Mouse (Mus musculus) left cerebral cortex, postnatal 25 days (tissue): ENCODE measurements around the gene Aldh8a1. TPM values are rescaled to one million over a fixed set of nuclear protein-coding genes. Genes with fewer than 3 reads are reported as not detected.
"Not testable (repeated sequence)": the region's sequence is repeated elsewhere in the genome, so short reads cannot be mapped to it uniquely, and the experiment has no call there.

ENCODE experiments used
- DNase-seq, 2 experiments: peaks; one replicate each; pipeline ENCODE4 v3.0.0; 2022; ENCODE audit warnings: low spot score in 2 of 2, mixed read lengths in 1 of 2
- intact Hi-C: fragments of 180-260 bp; cut with DNase I; formaldehyde crosslinking; loops from one replicate; pipeline ENCODE4 v1.15.1; 2025
- total RNA-seq, 2 experiments: library from RNA; stranded (reverse); gene quantifications; 2 replicates each; pipeline ENCODE4 v1.2.3; 2021

Aldh8a1 gene
- total RNA-seq, 2 experiments from 2014 or later: 0.25 TPM

DNA sequence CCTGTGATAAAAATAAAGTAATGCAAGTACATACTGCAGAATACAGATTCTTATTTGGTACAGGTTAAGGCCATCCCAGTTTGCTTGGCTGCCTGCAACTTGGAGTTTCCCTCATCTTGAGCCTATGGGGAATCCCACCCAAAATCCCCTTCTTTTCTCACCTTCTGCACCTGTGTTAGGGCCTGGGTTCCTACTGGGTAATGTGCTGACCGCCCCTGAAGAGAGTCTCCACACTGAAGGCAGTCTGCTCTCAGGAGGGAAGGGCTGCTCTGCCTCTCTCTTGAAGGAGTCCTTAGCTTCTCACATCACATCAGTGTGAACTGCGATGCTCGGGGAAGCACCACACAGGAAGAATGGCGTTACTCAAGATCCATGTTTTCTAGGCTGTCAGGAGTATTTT, 11.2 kb upstream of the Aldh8a1 start:
- DNase-seq: no peak
- intact Hi-C loops: no loop called here

DNA sequence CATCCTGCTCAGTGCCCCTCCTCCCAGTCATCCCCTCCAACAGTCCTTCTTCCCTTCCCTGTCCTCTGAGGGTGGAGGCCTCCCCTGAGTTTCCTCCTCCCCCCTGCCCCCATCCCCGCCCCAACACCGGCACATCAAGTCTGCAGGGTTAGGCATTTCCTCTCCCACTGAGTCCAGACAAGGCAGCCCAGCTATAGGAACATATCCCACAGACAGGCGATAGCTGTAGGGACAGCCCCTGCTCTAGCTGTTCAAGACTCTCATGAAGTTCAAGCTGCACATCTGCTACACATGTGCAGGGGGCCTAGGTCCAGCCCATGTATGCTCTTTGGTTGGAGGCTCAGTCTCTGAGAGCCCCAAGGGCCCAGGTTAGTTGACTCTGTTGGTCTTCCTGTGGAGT, 10.6 kb upstream of the Aldh8a1 start:
- DNase-seq: no peak
- intact Hi-C loops: no loop called here

DNA sequence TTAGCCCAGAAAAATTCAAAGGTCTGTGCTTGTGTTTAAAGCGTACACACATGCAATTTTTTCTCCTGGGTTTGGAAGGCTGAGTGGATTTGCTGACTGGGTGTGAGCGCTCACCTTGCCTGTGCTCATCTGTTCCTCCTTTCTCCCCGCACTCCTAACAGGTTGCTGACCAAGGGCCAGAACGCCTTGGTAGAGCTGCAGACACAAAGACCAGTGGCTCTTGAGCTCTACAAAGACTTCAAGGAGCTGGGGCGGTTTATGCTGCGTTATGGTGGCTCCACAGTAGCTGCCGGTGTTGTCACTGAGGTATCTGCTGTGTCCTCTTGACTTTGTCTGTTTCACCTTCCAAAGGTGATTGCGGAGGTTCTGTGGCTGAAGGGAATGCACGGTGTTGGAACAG, 9.6 kb upstream of the Aldh8a1 start:
- DNase-seq: no peak
- intact Hi-C loops: no loop called here

DNA sequence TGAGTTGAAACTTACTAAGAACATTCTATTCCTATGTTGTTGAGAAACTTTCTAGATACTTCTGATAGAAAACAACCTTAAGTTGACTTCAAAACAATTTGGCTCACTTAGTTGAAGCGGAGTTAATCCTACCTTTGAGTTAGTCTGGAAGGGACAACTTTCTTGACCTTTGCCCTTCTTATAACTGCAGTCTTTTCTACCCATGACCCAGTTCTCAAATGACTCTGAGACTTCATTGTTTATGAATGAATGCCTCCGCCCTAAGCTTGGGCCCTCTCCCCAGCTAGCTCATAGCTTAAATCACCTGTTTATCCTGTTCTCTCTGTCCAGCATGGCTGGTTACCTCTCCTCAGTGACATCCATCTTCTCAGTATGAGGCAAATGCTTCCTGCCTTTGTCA, 7.5 kb upstream of the Aldh8a1 start:
- intact Hi-C loops: no loop called here
- no peak for DNase-seq

DNA sequence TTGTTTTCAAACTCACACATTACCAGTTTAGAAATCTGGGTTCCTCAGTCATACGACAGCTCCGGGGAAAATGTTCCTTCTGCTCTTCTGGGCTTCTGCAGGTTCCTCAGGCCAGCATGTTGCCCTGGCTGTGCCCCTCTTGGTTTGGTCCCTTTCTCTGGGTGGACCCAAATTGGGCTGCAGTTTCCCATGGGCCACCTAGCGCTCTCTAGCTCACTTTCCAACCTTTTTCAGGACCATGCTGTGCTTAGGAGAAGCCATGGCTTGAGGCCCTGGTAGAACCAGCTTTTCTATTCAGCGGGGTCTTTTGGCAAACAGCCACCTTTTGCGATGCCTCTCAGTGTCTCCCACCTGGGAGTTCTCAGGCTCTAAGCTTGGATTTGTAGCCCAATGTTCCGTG, 4.8 kb upstream of the Aldh8a1 start:
- DNase-seq: no peak
- intact Hi-C loops: no loop called here

DNA sequence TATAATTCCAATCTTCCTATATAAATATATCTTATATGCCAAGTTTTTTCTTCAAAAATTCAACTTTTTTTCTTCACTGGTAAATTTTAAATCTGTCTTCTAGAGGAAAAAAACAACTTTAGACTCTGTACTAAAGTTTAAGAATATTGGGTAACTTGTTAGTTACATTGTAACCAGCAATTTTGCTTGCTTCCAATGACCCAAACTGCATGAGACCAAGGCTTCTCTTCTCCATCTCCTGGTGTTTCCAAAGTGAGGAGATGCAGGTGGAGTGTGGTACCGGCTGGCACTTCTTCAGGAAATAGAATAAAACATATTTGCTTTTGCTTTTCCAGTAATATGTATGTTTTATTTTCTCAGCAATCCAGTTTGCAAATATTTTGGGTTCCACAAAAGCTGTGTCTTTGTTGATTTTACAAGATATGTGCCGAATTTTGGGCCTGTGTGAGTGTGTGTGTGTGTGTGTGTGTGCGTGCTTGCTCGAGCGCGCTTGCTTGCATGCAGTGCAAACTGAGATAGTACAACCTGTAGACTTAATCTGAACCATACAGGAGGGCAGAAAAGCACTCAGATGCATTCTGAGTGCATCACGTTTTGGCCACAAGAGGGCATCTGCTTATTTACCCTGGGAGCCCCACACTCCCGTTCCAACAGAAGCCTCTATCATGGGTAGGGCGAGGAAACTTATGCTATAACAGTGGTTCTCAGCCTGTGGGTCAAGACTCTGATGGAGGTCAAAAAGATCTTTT, 1.3 kb downstream of the Aldh8a1 start:
- intact Hi-C loops: no loop called here
- peak in 1 of 2 experiments; percentile 35 for DNase-seq

DNA sequence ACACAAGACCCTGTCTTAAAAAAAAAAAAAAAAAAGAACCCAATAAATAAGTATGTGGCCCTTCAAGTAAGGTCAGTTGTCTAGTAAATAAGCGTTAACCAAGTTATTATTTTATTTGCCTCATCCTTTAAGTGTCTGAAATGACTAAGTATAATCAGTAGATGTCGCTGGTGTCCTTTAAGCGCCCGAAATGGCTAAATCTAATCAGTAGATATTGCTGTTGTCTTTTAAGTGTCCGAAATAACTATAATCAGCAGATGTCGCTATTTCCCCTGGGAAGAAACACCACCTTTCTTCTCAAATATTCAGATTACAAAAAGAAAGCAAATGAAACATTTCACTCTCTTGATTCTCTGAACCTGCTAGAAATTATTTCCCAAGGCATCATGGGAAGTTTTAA, 5.8 kb downstream of the Aldh8a1 start:
- peak; percentile 40 to 88 for DNase-seq
- intact Hi-C loops: loop anchor here (1.0 to 10.0 kb wide), 4 partner anchors 82 to 1092 kb away; no protein-coding TSS in a partner anchor

DNA sequence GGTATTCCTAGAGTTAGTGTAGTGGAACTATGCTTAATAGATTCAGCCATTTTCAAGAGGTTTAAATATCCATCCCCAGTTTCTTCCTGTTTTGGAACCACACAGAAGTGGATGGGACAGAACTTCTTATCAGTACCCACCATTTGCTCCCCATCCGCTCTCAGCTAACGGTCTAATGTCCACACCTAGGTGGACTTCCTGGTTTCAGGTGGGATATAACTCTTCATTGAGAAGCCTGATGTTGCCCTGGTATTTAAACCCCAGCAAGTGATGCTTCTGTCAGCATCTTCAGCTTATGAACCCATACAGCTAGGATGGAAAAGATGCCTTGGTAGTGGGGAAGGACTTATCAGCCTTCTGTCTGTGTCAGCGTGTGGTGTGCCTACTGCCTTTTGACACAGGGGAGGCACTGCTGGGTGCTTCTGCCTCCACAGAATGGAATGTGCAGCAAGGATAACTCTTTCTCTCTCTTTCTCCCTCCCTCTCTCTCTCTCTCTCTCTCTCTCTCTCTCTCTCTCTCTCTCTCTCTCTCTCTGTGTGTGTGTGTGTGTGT, 8.1 kb downstream of the Aldh8a1 start:
- intact Hi-C loops: loop anchor here (10.0 kb wide), 1 partner anchor 1090 kb away; no protein-coding TSS in a partner anchor
- DNase-seq: no peak

DNA sequence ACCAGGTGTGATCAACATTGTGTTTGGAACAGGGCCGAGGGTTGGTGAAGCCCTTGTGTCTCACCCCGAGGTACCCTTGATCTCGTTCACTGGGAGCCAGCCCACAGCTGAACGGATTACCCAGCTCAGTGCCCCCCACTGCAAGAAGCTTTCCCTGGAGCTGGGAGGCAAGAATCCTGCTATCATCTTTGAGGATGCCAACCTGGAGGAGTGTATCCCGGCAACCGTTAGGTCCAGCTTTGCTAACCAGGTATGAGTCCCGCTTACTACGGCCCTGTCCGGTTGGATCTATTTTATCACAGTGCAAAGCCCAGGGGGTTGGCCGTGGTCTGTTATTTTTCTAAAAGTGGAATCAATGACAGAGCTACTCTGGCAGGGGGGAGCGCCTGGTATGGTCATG, 12.0 kb downstream of the Aldh8a1 start:
- DNase-seq: no peak
- intact Hi-C loops: loop anchor here (10.0 kb wide), 1 partner anchor 1086 kb away; no protein-coding TSS in a partner anchor

DNA sequence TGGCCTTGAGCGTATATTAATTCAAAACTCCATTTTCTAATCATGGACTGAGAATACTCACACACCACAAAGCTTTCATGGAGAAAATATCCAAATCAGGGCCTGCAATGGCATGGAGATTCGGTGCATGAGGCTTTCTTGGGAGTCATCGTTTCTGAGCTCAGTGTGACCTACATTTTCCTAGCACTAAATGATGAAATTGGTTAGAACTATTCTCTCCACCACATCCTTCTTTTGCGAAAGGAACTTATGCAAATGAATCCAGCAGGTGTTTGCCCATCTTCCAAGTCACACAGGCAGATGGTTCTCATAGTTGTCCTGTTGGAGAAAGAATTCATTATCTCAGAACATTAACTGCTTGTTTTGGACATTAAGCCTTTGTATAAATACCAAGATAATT, 13.3 kb downstream of the Aldh8a1 start:
- no peak for DNase-seq
- intact Hi-C loops: no loop called here

DNA sequence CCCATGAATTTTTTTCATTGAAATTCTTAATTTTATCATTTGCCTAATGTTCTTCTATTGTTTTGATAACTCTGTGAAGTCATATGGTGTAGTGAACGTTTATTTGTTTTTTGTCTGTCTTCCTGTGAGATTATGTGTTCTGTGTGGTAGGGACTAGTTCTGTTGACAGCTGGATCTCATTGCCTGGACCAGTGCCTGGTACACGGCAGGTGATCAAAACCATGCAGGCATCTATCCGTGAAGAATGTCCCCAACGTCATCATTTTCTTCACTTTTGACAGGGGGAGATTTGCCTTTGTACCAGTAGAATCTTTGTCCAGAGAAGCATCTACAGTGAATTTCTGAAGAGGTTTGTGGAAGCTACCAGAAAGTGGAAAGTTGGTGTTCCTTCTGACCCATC, 14.2 kb downstream of the Aldh8a1 start:
- intact Hi-C loops: no loop called here
- no peak for DNase-seq

DNA sequence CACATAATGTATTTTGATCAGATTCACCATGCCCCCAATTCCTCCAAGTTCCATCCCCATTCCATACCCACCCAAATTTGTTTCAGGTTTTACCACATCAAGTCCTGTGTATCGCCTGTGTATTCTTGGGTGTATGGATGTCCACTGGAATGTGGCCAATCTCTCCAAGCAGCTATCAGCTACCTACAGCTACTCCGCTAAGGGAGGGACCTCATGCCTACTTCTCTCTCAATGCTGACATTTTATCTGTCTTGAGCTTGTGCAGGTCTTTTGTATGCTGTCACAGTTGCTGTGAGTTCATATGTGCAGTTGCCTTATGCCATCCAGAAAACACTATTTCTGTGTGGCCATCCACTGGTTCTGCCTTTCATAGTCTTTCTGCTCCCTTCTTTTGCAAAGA, 16.3 kb downstream of the Aldh8a1 start:
- no peak for DNase-seq
- intact Hi-C loops: no loop called here

DNA sequence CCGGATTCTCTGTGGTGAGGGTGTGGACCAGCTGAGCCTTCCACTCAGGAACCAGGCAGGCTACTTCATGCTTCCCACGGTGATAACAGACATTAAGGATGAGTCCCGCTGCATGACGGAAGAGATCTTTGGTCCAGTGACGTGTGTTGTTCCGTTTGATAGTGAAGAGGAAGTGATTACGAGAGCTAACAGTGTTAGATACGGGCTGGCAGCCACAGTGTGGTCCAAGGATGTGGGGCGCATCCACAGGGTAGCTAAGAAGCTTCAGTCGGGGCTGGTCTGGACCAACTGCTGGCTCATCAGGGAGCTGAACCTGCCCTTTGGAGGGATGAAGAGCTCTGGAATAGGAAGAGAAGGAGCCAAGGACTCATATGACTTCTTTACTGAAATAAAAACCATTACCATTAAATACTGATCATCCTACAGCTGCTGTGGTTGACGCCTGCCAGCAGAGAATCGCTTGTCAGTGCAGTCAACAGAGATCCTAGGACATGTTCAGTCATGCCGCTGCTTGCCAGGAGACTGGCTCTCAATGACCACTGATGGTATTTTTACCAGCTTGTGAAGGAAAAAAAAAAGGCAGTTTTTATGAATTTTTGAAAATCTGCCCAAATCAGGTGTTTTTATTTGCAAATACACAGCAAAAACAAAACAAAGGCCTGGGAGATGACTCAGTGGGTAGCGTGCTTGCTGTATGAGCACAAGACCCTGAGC, 18.5 kb downstream of the Aldh8a1 start:
- no peak for DNase-seq
- intact Hi-C loops: no loop called here

DNA sequence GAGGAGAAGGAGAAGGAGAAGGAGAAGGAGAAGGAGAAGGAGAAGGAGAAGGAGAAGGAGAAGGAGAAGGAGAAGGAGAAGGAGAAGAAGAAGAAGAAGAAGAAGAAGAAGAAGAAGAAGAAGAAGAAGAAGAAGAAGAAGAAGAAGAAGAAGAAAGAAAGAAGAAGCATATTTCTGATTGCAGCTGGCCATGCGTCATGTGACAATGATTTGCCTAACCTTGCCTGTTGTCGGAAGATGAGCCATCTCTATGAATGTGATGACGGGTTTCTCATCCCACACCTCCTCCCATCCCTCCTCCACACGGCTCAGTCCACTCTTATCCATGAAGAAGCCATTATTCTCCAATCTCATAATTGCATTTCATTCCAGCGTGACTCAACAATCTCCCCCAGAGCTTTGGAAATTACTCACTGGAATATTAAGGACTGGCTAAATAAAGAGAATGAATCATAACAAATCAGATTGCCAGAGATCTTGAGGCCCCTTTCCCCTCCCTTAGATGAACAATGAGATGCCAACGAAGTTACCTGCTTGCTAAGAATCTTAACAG, 21.9 kb downstream of the Aldh8a1 start:
- intact Hi-C loops, DNase-seq: not testable (repeated sequence)

DNA sequence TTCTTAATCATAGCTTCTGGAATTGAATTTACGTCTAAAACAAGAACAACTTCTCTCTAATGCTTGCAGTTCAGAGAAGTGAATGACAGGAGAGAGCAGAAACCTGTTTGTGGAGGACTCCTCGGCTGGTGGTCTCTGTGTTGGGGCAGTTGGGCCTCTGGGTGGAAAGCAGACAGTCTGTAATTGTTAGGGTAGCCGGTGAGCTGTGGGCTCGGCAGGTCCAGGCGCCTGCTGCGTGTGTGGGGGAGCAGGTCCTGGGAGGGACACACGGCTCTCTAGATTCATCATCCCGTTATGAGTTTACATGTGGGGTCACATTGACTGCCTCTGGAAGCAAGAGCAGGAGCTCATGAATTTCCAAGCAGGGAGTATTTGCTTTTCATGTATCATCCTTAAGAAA, 22.5 kb downstream of the Aldh8a1 start:
- intact Hi-C loops: no loop called here
- no peak for DNase-seq

DNA sequence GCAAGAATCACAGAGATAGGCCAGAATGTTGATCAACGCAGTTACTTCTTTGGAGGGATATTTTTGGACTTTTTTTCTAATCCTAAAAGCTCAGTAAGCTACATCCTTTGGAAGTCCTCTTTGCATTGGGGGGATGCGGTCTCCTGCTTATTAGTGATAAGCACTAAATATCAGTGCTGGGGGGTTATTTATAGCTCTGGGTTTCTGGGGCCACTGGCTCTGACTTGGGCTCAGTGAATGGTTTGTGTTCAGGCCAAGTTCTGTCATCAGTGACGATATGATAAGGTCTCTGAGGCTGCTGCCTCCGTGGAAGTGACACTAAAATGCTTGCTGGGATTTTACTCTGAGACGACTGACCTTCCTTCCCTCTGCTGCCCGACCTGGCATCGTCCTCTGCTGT, 22.9 kb downstream of the Aldh8a1 start:
- intact Hi-C loops: no loop called here
- no peak for DNase-seq

DNA sequence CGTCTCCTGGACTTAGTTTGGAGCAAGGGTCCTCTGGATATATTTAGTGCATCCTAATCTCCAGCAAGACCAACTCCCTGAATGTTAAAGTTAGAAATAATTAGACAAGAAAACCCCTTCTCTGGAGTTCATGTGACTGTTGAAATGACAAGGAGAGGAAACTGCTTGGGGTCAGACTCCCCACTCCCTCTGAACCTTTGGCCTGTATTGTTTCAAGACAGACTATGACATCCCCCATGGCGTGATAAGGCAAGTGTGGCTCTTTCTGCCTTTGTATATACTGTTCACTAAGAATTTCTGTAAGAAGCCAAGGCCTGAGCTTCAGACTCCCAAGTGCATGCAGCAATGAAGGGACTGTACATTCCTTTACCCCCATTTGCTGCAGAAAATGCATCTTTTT, 23.4 kb downstream of the Aldh8a1 start:
- DNase-seq: no peak
- intact Hi-C loops: no loop called here

DNA sequence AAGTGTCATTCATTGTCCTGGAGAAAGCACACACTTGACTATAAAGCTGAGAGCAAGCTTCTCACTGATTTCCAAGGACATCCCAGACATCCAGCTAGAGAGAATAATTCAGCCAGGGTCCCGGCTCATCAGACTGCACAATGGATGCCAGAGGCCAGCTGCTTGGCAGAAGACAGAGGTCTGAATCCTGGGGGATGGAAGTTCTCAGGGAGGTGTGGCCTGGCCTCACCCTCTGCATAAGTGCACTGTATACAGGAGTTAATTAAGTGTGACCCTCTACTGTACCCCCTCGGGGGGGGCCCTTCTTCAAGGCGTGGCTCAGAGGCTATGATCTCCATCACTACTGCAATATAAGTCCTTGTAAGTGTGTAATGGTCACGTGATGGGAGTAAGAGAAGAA, 24.2 kb downstream of the Aldh8a1 start:
- intact Hi-C loops: no loop called here

DNA sequence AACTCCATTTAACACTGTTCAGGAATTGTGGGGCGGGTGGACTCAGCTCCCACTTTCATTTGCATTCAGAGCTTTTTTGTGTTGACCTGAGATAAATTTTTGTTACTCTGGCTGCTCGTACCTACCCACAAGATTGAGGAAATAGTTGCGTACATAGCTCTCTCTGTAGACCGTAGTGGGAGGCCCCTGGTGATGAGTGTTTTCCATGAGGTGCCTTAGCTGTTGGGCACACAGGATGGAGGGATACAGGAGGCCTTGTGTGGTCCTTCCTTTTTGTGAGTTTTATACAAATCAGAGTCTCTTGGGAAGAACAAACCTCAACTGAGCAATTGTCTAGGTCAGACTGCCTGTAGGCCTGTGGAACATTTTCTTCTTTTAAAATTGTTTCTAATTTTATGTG, 27.7 kb downstream of the Aldh8a1 start:
- intact Hi-C loops: no loop called here
- DNase-seq: no peak

More for the DNA sequence above, 24.2 kb downstream of the Aldh8a1 start:
- no peak for DNase-seq

DNA sequence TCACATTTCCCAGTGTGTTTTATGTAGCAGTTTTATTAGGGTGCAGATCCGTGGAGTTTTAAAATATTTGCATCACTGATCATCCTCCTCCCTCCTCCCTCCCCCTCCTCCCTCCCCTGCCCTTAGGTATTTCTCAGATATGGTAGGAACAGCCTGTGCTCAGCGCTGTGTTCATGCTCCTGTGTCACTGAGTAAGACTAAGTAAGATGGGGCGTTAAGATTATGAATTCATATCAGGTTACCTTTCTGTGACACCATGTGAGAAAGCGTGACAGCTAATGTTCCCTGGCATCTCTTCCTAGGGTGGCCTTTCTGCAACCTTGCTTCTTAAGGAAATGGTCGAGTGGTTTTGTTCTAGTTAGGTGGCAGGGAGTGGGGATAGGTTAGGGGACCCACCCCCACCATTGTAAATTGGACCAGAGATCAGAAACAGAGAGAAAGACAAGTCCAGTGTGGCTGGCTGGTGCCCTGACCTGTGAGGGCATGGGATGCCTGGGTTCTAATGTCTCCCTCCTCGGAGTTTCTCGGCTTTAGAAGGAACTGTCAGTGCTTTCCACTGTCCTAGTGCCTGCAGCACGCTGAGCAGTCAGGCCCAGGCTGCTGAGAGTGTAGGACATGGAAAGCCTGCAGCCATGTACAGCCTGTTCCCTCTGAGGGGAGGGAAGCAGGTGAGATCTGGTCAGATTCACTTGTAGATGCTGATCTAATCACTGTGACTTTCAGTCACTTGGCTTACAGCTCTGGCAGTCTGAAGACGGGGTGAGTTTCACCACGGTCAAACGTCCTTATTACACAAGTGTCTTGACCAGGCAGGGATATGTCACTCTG, 28.8 kb downstream of the Aldh8a1 start:
- intact Hi-C loops: no loop called here

More for the DNA sequence above, 28.8 kb downstream of the Aldh8a1 start:
- no peak for DNase-seq
